In the genomic region with DNA sequence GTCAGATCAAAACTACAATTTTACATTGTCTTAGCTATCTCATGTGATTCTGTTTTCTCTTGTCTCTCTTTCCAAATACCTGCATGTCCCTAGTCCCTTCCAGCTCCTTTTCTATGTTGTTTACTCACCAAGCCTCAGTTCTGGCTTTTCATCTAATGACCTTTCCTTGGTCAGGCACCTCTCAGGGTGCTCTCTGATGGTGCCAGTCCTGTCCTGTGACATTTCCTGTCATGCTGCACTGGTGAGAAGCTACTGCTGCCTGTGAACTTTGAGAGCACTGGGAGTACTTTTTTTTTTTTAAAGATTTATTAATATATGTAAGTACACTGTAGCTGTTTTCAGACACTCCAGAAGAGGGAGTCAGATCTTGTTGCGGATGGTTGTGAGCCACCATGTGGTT, we compare ENCODE assay signal across 21 mouse cellular contexts. TPM values are rescaled to one million over a fixed set of nuclear protein-coding genes. Genes with fewer than 3 reads are reported as not detected.
A peak's percentile ranks its signal among the peaks of the same experiment; 100 is the strongest.
DNase-seq lines count a peak whose midpoint lies in the region; ATAC-seq and TF ChIP-seq lines count a peak whose summit lies in the region.
"Had no signal": no experiment of that assay in that cellular context is flagged by ENCODE, and none has a peak within 500 bp of the region (broad histone marks: within the 10 kb centered on the region; RNA-seq: fewer than 3 reads in every experiment).

No protein-coding gene starts in this region.

- no peak for ATAC-seq in intestine, embryonic 16.5 days
- ATAC-seq in intestine, embryonic 15.5 days, result no peak
- no peak for ATAC-seq in lung, embryonic 16.5 days (ENCODE audit: low read depth)
- ATAC-seq: activated CD4-positive, CD25-positive, alpha-beta regulatory T cell, adult 4 months; forebrain, embryonic 14.5 days; hindbrain, embryonic 16.5 days; midbrain, embryonic 16.5 days had no signal

- no peak for DNase-seq in gastrocnemius, adult 2 months
- no peak for DNase-seq in gastrocnemius, postnatal 14 days
- no peak for DNase-seq in lung, adult 2 months
- DNase-seq in cerebellum, postnatal 4 days (ENCODE audit: low spot score in 2 of 2), result no peak
- DNase-seq: adrenal gland, postnatal 10 days; cerebellum, adult 8-10 months; kidney, adult 9 months; kidney, postnatal 10 days; liver; right cerebral cortex, postnatal 25 days had no signal

- WGBS in intestine, embryonic 16.5 days, result 71% methylated on average over 1 of the region's 1 CpGs
- 83% methylated on average over 1 of the region's 1 CpGs for WGBS in intestine, embryonic 15.5 days
- WGBS in lung, embryonic 16.5 days, result 50% methylated on average over 1 of the region's 1 CpGs
- 80% methylated on average over 1 of the region's 1 CpGs for WGBS in lung, adult 2 months

- H3K4me3 ChIP-seq in gastrocnemius, adult 2 months, result no peak overlapping the region
- H3K4me3 ChIP-seq in intestine, embryonic 16.5 days (ENCODE audit: low read length), result no peak overlapping the region
- H3K4me3 ChIP-seq in intestine, embryonic 15.5 days (replicated peaks), result no peak overlapping the region
- no peak overlapping the region for H3K4me3 ChIP-seq in lung, embryonic 16.5 days (ENCODE audit: low read length)
- H3K4me3 ChIP-seq in lung, adult 2 months (replicated peaks; ENCODE audit: extremely low read depth, low read depth, low read length), result no peak overlapping the region
- H3K4me3 ChIP-seq: embryonic facial prominence, embryonic 12.5 days had no signal

- H3K27ac ChIP-seq in gastrocnemius, adult 2 months, result peak overlapping the region; percentile 31; the same call in 1 of the 2 replicates
- H3K27ac ChIP-seq in intestine, embryonic 16.5 days (ENCODE audit: low read length), result peak overlapping the region; percentile 40; the same call in 1 of the 2 replicates
- H3K27ac ChIP-seq in intestine, embryonic 15.5 days, result no peak overlapping the region
- H3K27ac ChIP-seq in lung, embryonic 16.5 days (ENCODE audit: low read length), result peak overlapping the region; percentile 53
- H3K27ac ChIP-seq: embryonic facial prominence, embryonic 12.5 days had no signal

- intact Hi-C loops in gastrocnemius, adult 2 months (cut with DNase I), result no loop called here
- intact Hi-C loops in gastrocnemius, postnatal 14 days (cut with DNase I; ENCODE audit: low total_unique reads), result no loop called here

- peaks cover 47% of the 10 kb centered on the region for H3K4me1 ChIP-seq in intestine, embryonic 16.5 days (ENCODE audit: control insufficient read depth, insufficient read depth, low read length)
- H3K4me1 ChIP-seq in intestine, embryonic 15.5 days (replicated peaks), result peaks cover 26% of the 10 kb centered on the region
- peaks cover 29% of the 10 kb centered on the region for H3K4me1 ChIP-seq in lung, embryonic 16.5 days (replicated peaks; ENCODE audit: control insufficient read depth, insufficient read depth, low read length)
- H3K4me1 ChIP-seq in lung, adult 2 months (ENCODE audit: control insufficient read depth, insufficient read depth, low read length), result peaks cover 8% of the 10 kb centered on the region

- TF ChIP-seq POLR2A in lung, adult 2 months (IDR thresholded peaks at IDR 0.05; ENCODE audit: borderline replicate concordance, extremely low read depth, low read depth, low read length), result no peak

- no peaks in the 10 kb centered on the region for H3K27me3 ChIP-seq in intestine, embryonic 16.5 days (replicated peaks; ENCODE audit: control insufficient read depth, insufficient read depth, low read length)
- no peaks in the 10 kb centered on the region for H3K27me3 ChIP-seq in intestine, embryonic 15.5 days (replicated peaks)
- H3K27me3 ChIP-seq in lung, embryonic 16.5 days (ENCODE audit: control insufficient read depth, insufficient read depth, low read depth, low read length), result no peaks in the 10 kb centered on the region
- H3K27me3 ChIP-seq: CH12.LX; embryonic facial prominence, embryonic 12.5 days had no signal

- H3K9ac ChIP-seq in intestine, embryonic 16.5 days (ENCODE audit: low read depth, low read length), result no peak overlapping the region
- no peak overlapping the region for H3K9ac ChIP-seq in intestine, embryonic 15.5 days
- H3K9ac ChIP-seq in lung, embryonic 16.5 days (ENCODE audit: low read length), result no peak overlapping the region
- H3K9ac ChIP-seq: embryonic facial prominence, embryonic 12.5 days had no signal

- no peaks in the 10 kb centered on the region for H3K36me3 ChIP-seq in intestine, embryonic 16.5 days (ENCODE audit: control insufficient read depth, insufficient read depth, low read length)
- no peaks in the 10 kb centered on the region for H3K36me3 ChIP-seq in intestine, embryonic 15.5 days
- H3K36me3 ChIP-seq in lung, embryonic 16.5 days (ENCODE audit: control insufficient read depth, insufficient read depth, low read length), result no peaks in the 10 kb centered on the region
- H3K36me3 ChIP-seq: embryonic facial prominence, embryonic 12.5 days had no signal

- H3K4me2 ChIP-seq in intestine, embryonic 16.5 days (ENCODE audit: low read depth, low read length), result peak overlapping the region; percentile 16; the same call in 1 of the 2 replicates
- H3K4me2 ChIP-seq in intestine, embryonic 15.5 days (replicated peaks), result no peak overlapping the region
- no peak overlapping the region for H3K4me2 ChIP-seq in lung, embryonic 16.5 days (ENCODE audit: low read depth, low read length)
- H3K4me2 ChIP-seq: embryonic facial prominence, embryonic 12.5 days; heart, embryonic 11.5 days; midbrain, embryonic 11.5 days had no signal

- H3K9me3 ChIP-seq in intestine, embryonic 16.5 days (ENCODE audit: control insufficient read depth, low read length), result no peaks in the 10 kb centered on the region
- H3K9me3 ChIP-seq in intestine, embryonic 15.5 days, result no peaks in the 10 kb centered on the region
- no peaks in the 10 kb centered on the region for H3K9me3 ChIP-seq in lung, embryonic 16.5 days (ENCODE audit: control insufficient read depth, low read length)
- H3K9me3 ChIP-seq: embryonic facial prominence, embryonic 12.5 days had no signal

- no peak for TF ChIP-seq CTCF in gastrocnemius, adult 2 months (IDR thresholded peaks at IDR 0.05)
- TF ChIP-seq CTCF in lung, adult 2 months (IDR thresholded peaks at IDR 0.05; ENCODE audit: insufficient read depth, low read length), result no peak

RNA-seq across cellular contexts. Expression of gene Rere, which starts 25.8 kb away (rescaled TPM):
- 10 to 100 TPM; 71.3 to 95.7 TPM for total RNA-seq in gastrocnemius, adult 2 months (2021)
- 10 to 100 TPM; 44.4 to 52.1 TPM for total RNA-seq in gastrocnemius, postnatal 14 days (2021)
- polyA plus RNA-seq in intestine, embryonic 16.5 days (2015; fragmentation: Nextera tagmentation; extraction: Ambion mirVana), result 20.0 and 22.2 TPM in 2 replicates
- polyA plus RNA-seq in intestine, embryonic 15.5 days (2015; fragmentation: Nextera tagmentation; extraction: Ambion mirVana), result 25.6 and 28.4 TPM in 2 replicates
- 24.8 and 30.3 TPM in 2 replicates for polyA plus RNA-seq in lung, embryonic 16.5 days (2015; fragmentation: Nextera tagmentation; extraction: Ambion mirVana)
- polyA plus RNA-seq in lung, adult 2 months (2012; rRNA removed), result 36.0 and 42.0 TPM in 2 replicates
